Mouse (Mus musculus) midbrain, embryonic 11.5 days (tissue): ENCODE measurements around the gene Sytl3. TPM values are rescaled to one million over a fixed set of nuclear protein-coding genes. Genes with fewer than 3 reads are reported as not detected.
"Not testable (repeated sequence)": the region's sequence is repeated elsewhere in the genome, so short reads cannot be mapped to it uniquely, and the experiment has no call there.

ENCODE experiments used
- ATAC-seq: fragments of 200-750 bp; cut with Nextera tagmentation; 2 replicates; pipeline ENCODE4 v1.8.0; 2017; ENCODE audit warnings: moderate TSS enrichment, moderate library complexity; ENCODE audit not compliant: low FRiP score
- DNase-seq: peaks from one replicate; pipeline ENCODE4 v3.0.0; 2015; ENCODE audit warnings: low spot score; ENCODE audit errors: missing footprints
- H3K27ac ChIP-seq: fragments of 300-500 bp; sonication (generic); 2 replicates; pipeline ENCODE4 v1.5.1; 2014; ENCODE audit warnings: low read depth, low read length
- H3K27me3 ChIP-seq: fragments of 300-500 bp; sonication (generic); 2 replicates; pipeline ENCODE4 v1.6.1; 2014; ENCODE audit warnings: mild to moderate bottlenecking, low read length, moderate library complexity, mixed read lengths; ENCODE audit not compliant: control insufficient read depth, insufficient read depth
- H3K36me3 ChIP-seq: fragments of 300-500 bp; sonication (generic); 2 replicates; pipeline ENCODE4 v1.6.1; 2014; ENCODE audit warnings: mild to moderate bottlenecking, low read length, moderate library complexity, mixed read lengths; ENCODE audit not compliant: control insufficient read depth, insufficient read depth
- H3K4me1 ChIP-seq: fragments of 300-500 bp; sonication (generic); 2 replicates; pipeline ENCODE4 v1.6.1; 2014; ENCODE audit warnings: low read length; ENCODE audit not compliant: control insufficient read depth, insufficient read depth
- H3K4me2 ChIP-seq: fragments of 300-500 bp; sonication (generic); 2 replicates; pipeline ENCODE4 v1.6.1; 2014; ENCODE audit warnings: mild to moderate bottlenecking, moderate library complexity
- H3K4me3 ChIP-seq: fragments of 300-500 bp; sonication (generic); 2 replicates; pipeline ENCODE4 v1.5.1; 2014; ENCODE audit warnings: low read depth, low read length
- H3K9ac ChIP-seq: fragments of 300-500 bp; sonication (generic); 2 replicates; pipeline ENCODE4 v1.6.1; 2014; ENCODE audit warnings: low read length
- H3K9me3 ChIP-seq: fragments of 300-500 bp; sonication (generic); 2 replicates; pipeline ENCODE4 v1.6.1; 2016; ENCODE audit warnings: low read length; ENCODE audit not compliant: control insufficient read depth
- WGBS: fragments of 180-500 bp; shearing (Covaris S2); extraction: QIAGEN DNeasy Blood & Tissue Kit; methylation state at CpG from one replicate; pipeline ENCODE4 v1.1.7; 2014; 5-methylcytosine and 5-hydroxymethylcytosine counted together
- polyA plus RNA-seq: library from polyadenylated mRNA; unstranded; fragments of >200 nt; fragmentation: Nextera tagmentation; extraction: Ambion mirVana; gene quantifications from 2 replicates; pipeline ENCODE4 v1.2.1, GENCODE M21; 2014

The Sytl3 gene
- polyA plus RNA-seq, 1 experiment from 2014 or later, result not detected

DNA sequence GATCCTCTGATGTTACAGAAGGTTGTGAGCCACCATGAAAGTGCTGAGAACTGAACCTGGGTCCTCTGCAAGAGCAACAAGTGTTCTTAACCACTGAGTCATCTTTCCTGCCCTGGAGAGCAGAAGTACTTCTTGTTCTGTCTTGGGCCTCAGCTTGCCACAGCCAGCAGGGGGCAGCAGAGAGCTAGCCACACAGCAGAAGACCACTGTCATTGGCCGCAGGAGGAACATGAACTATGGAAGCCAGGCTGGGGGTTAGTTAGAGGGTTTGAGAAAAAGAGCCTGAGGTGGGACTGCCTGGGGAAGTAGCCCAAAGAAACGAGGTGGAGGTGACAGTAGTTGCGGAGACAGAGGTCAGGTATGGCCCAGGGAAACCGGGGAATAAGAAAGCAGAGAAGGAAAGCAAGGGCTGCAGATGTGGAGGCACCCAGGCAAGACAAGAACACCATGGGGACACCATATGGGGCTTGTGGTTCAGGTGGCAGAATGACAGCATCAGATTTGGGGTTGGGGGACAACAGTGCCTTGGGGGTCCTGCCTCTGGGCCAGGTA is 38.4 kb downstream of the Sytl3 start:
- not testable (repeated sequence) for H3K4me2 ChIP-seq, H3K9ac ChIP-seq, H3K9me3 ChIP-seq, H3K27me3 ChIP-seq, H3K4me3 ChIP-seq, H3K4me1 ChIP-seq, H3K36me3 ChIP-seq, H3K27ac ChIP-seq
- ATAC-seq, result peak; percentile 56
- 35% methylated on average over 3 of the region's 4 CpGs for WGBS
- DNase-seq, result peak; percentile 81

DNA sequence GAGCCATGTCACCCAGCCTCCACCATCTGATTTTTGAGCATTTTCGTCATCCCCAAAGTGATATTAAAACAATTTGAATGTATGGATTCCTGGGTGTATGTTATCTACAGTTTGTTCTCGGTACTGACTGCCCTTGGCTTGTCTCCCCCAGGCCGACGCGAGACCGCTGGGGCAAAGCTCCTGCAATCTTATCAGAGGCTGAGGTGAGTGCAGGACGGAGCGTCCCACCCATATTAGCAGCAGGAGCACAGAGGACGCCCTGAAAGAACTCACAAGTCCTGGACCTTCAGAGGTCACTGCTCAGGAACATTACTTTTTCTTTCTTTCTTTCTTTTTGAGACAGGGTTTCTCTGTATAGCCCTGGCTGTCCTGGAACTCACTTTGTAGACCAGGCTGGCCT is 40.6 kb downstream of the Sytl3 start:
- not testable (repeated sequence) for H3K4me2 ChIP-seq, ATAC-seq, H3K36me3 ChIP-seq, H3K27me3 ChIP-seq, H3K4me3 ChIP-seq, H3K27ac ChIP-seq, H3K9ac ChIP-seq, H3K4me1 ChIP-seq, DNase-seq, H3K9me3 ChIP-seq
- 93% methylated on average over 8 of the region's 9 CpGs for WGBS

DNA sequence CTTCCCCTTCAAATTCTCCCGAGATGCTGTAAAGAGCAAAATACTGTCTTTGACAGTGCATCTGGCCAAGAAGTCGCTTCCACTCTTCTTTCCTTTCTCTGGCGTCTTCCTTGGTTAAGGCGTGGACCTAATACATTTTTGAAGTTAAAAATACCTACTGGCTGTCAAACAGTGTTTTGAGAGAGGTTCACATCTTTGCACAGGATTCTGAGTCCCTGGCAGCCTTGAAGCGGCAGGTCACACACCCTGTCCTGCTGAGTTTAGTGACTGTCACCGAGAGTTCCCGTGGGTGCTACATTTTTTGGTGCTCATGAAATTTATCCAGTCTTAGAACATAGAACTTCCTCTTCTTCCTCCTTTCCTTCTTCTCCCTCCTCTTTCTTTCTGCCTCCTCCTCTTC is 41.2 kb downstream of the Sytl3 start:
- not testable (repeated sequence) for H3K36me3 ChIP-seq, DNase-seq, H3K4me3 ChIP-seq, H3K4me1 ChIP-seq, ATAC-seq, H3K4me2 ChIP-seq, H3K9ac ChIP-seq, H3K27me3 ChIP-seq, H3K27ac ChIP-seq, H3K9me3 ChIP-seq
- 77% methylated on average over 4 of the region's 7 CpGs for WGBS

DNA sequence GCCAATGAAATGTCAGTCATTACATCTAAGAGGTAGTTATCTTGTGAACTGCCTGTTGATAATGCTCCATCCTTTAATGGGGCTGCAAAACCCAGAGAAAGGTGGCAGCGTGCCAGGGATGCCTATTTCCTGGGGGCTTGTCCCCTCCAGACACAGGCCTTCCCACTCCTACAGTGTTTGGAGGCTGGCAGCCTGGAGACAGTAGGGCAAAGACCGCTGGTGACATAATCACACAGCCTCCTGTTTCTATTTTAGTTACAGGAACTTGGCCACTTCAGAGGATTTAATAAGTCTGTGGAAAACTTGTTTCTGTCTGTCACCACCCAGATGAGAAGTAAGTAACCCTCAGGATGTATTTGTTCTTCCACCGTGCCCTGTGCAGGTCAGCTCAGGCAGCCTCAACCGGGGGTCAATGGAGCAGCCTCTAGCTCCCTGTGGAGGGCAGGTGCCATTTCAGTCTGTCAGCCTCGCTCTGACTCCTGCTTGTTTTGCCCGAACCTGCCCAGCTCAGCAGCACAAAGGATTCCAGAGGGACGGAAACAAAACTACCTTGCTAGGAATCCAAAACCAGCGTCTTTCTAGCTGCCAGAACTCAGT is 43.8 kb downstream of the Sytl3 start:
- WGBS, result 61% methylated on average over 2 of the region's 8 CpGs
- ATAC-seq, result not testable (repeated sequence)

DNA sequence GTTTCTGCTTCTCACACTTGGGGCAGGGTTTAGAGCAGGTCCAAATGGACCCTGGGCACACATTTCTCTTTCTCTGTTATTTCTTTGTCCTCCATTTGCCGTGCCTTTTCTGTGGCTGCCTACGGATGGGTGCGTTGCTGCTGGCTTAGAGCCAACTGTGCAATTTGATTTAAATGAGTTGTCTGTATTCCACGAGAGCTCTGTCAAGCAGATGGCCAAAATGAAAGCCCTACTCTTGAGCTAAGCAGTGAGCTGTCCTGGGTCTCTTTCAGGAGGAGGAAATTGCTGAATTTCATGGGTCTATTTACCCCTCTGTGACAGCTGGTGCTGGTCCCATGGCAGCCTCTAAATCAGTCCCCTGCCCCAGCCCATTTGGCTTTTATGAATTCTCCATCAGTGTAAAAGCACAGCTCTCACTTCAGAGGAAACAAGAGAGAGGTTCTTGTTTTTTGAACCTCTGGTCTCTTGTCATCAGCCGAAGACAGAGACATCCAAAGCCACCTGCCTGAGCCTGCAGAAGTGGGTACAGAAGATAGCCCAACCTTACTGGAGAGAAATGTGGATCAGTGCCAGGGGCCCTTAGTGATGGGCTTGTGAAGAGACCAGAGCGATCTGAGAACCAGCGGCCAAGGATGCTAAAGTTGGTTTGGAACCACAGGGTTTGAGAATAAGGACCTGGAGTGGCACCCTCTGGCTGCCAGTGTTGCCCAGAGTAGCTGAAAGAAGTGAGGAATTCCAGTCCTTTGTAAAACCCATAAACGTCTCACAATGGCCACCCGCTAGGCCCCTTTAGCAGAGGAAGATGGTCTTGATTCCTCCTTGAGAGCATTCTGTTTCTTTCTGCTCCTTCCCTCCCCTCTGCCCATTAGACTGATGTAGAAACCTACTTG is 44.7 kb downstream of the Sytl3 start:
- not testable (repeated sequence) for H3K27ac ChIP-seq, DNase-seq
- WGBS, result 57% methylated on average over 4 of the region's 9 CpGs

More for the DNA sequence above, 43.8 kb downstream of the Sytl3 start:
- not testable (repeated sequence) for H3K4me3 ChIP-seq, H3K4me2 ChIP-seq, H3K9me3 ChIP-seq, H3K9ac ChIP-seq, H3K27ac ChIP-seq, H3K27me3 ChIP-seq, DNase-seq, H3K36me3 ChIP-seq, H3K4me1 ChIP-seq

DNA sequence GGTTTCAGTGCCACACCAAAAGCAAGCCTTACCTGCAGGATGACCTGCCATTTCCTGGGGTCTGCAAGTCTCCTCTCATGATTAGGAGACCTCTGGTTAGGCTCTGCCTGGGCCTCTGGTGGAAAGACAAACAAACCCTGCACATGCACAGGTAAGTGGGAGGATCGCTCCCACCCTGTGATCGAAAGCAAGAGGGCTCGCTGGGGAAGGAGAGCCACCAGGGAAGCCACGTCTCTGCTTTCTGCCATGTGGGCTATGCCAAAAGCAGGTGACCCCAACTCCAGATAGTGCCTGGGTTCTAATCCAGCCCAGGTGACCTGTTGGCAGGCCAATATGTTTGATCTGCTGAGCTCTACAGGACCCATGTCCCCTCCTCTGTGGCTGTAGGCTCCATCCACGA is 47.6 kb downstream of the Sytl3 start:
- H3K27ac ChIP-seq, DNase-seq, H3K4me2 ChIP-seq, H3K4me1 ChIP-seq, H3K9me3 ChIP-seq, H3K36me3 ChIP-seq, H3K4me3 ChIP-seq, H3K27me3 ChIP-seq, ATAC-seq, H3K9ac ChIP-seq: not testable (repeated sequence)
- 88% methylated on average over 5 of the region's 5 CpGs for WGBS

More for the DNA sequence above, 44.7 kb downstream of the Sytl3 start:
- not testable (repeated sequence) for H3K27me3 ChIP-seq, H3K9ac ChIP-seq, H3K36me3 ChIP-seq, H3K9me3 ChIP-seq, H3K4me1 ChIP-seq, H3K4me2 ChIP-seq, H3K4me3 ChIP-seq
- ATAC-seq, result peak; percentile 66; the same call in 1 of the 2 replicates

DNA sequence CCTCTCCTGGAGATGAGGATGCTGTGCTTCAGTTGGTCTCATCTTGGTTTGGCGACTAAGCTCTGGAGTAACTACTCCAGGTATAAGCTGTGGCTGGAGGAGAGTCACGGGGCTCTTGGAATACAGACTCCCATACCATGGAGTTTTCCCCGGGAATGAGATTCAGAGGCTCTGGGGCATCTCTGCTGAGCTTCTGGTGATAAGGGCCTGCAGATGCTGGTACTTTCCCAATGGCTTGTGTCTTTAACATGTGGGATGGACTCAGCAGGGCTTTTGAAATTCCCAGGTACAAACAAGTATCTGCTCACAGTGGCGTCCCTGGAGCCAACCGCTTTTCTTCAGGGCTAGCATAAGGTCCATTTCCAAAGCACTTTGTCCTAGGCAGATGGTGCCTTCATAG is 48.5 kb downstream of the Sytl3 start:
- not testable (repeated sequence) for H3K36me3 ChIP-seq, H3K27ac ChIP-seq, ATAC-seq, H3K4me3 ChIP-seq, H3K9me3 ChIP-seq, H3K27me3 ChIP-seq, H3K4me2 ChIP-seq, H3K4me1 ChIP-seq, DNase-seq, H3K9ac ChIP-seq
- 92% methylated on average over 5 of the region's 5 CpGs for WGBS

DNA sequence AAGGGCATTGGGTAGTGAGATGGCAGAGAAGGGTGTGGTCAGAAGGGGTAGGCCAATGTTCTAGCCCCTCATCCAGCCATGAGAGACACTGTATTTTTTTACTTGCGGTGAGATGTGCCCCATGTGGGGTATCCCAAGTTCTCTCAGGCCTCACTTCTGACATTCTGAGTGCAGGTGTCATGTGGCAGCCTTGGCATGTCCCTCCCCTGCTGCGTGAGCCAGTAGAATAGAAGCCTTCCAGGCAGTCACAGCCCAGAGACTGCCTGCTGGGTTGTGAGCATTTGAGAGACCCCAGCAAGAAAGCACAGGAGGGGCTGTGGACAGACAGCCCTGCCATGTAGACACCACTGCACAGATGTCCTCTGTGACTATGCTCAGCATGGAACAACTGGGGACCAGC is 49.3 kb downstream of the Sytl3 start:
- H3K9me3 ChIP-seq, H3K4me1 ChIP-seq, H3K9ac ChIP-seq, H3K27me3 ChIP-seq, H3K36me3 ChIP-seq, DNase-seq, H3K4me2 ChIP-seq, H3K4me3 ChIP-seq, ATAC-seq, H3K27ac ChIP-seq: not testable (repeated sequence)
- WGBS, result 81% methylated on average over 2 of the region's 2 CpGs

DNA sequence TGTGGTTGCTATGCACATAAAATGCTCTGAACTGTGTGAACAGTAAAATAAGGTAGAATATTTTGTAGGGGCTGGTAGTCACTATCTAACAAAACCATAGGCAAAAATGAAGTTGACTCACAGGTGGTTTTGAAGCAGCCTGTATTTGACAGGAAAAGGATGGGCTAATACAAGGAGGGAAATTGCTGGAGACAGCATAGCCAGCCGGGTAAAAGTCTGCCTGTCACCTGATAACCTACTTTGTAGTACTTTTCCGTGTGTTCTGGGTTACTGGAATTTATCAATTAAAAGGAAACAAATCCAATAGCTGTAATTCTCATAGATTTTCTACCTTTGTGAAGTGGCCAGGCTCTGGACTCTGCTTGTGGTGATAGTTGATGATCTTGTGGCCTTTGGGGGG is 54.6 kb downstream of the Sytl3 start:
- H3K36me3 ChIP-seq, H3K9me3 ChIP-seq, H3K27me3 ChIP-seq, H3K27ac ChIP-seq, DNase-seq, H3K4me1 ChIP-seq, H3K9ac ChIP-seq, ATAC-seq, H3K4me2 ChIP-seq, H3K4me3 ChIP-seq: not testable (repeated sequence)
- WGBS, result 87% methylated on average over 2 of the region's 2 CpGs
